Mouse (Mus musculus) heart, adult 18-20 months (tissue): ENCODE measurements around the gene Ofcc1. TPM values are rescaled to one million over a fixed set of nuclear protein-coding genes. Genes with fewer than 3 reads are reported as not detected.

Experiments used
- DNase-seq, 2 experiments: peaks; one replicate each; pipeline ENCODE4 v3.0.0; 2021 to 2022; ENCODE audit warnings: mixed read lengths in 1 of 2
- total RNA-seq, 2 experiments: library from RNA; stranded (reverse); gene quantifications; 2 replicates each; pipeline ENCODE4 v1.2.3; 2021

The Ofcc1 gene
- total RNA-seq, 2 experiments from 2014 or later, result not detected

- DNase-seq, result no peak
Observed at GRCm38 (mm10) chr13:40243821-40244220, 117.4 kb downstream of the Ofcc1 start.

GRCm38 (mm10) chr13:40236356-40236755 lies 124.9 kb downstream of the Ofcc1 start:
- DNase-seq, result no peak

GRCm38 (mm10) chr13:40208314-40208713 lies 152.9 kb downstream of the Ofcc1 start:
- no peak for DNase-seq

GRCm38 (mm10) chr13:40181786-40182185 lies 179.5 kb downstream of the Ofcc1 start:
- no peak for DNase-seq

- no peak for DNase-seq
Observed at GRCm38 (mm10) chr13:40171775-40172174, 189.5 kb downstream of the Ofcc1 start.

- no peak for DNase-seq
Observed at GRCm38 (mm10) chr13:40167871-40168270, 193.4 kb downstream of the Ofcc1 start.

GRCm38 (mm10) chr13:40155466-40155865 lies 205.8 kb downstream of the Ofcc1 start:
- DNase-seq, result no peak

GRCm38 (mm10) chr13:40139906-40140305 lies 221.3 kb downstream of the Ofcc1 start:
- no peak for DNase-seq

- no peak for DNase-seq
Observed at GRCm38 (mm10) chr13:40136096-40136495, 225.2 kb downstream of the Ofcc1 start.

GRCm38 (mm10) chr13:40135670-40136069 lies 225.6 kb downstream of the Ofcc1 start:
- no peak for DNase-seq

- no peak for DNase-seq
Observed at GRCm38 (mm10) chr13:40123868-40124267, 237.4 kb downstream of the Ofcc1 start.

- no peak for DNase-seq
Observed at GRCm38 (mm10) chr13:40112336-40112735, 248.9 kb downstream of the Ofcc1 start.

GRCm38 (mm10) chr13:40076236-40076635 lies 285.0 kb downstream of the Ofcc1 start:
- no peak for DNase-seq

GRCm38 (mm10) chr13:40074850-40075416 lies 286.3 kb downstream of the Ofcc1 start:
- DNase-seq, result no peak

GRCm38 (mm10) chr13:40070004-40070403 lies 291.2 kb downstream of the Ofcc1 start:
- no peak for DNase-seq

GRCm38 (mm10) chr13:40061281-40061680 lies 300.0 kb downstream of the Ofcc1 start:
- peak; percentile 1 to 9 for DNase-seq

GRCm38 (mm10) chr13:40037881-40038280 lies 323.4 kb downstream of the Ofcc1 start:
- DNase-seq, result no peak

- no peak for DNase-seq
Observed at GRCm38 (mm10) chr13:40036981-40037765, 324.1 kb downstream of the Ofcc1 start.

- no peak for DNase-seq
Observed at GRCm38 (mm10) chr13:40029426-40029825, 331.8 kb downstream of the Ofcc1 start.

GRCm38 (mm10) chr13:40028827-40029226 lies 332.4 kb downstream of the Ofcc1 start:
- DNase-seq, result no peak

GRCm38 (mm10) chr13:40025816-40026215 lies 335.4 kb downstream of the Ofcc1 start:
- DNase-seq, result no peak

- DNase-seq, result no peak
Observed at GRCm38 (mm10) chr13:40023201-40023777, 338.0 kb downstream of the Ofcc1 start.

- no peak for DNase-seq
Observed at GRCm38 (mm10) chr13:40022609-40023008, 338.6 kb downstream of the Ofcc1 start.

GRCm38 (mm10) chr13:40000236-40000635 lies 361.0 kb downstream of the Ofcc1 start:
- no peak for DNase-seq
